Mouse (Mus musculus) ES-Bruce4 (cell line): Measurements from ENCODE around the gene Npas1. TPM values are rescaled to one million over a fixed set of nuclear protein-coding genes. Genes with fewer than 3 reads are reported as not detected.

Experiments
- H3K27ac ChIP-seq: 2 replicates; pipeline ENCODE4 v1.5.1; 2012; ENCODE audit warnings: low read length, inconsistent platforms; ENCODE audit not compliant: insufficient read depth
- H3K27me3 ChIP-seq: 2 replicates; pipeline ENCODE4 v1.6.1; 2012; ENCODE audit warnings: mild to moderate bottlenecking, low read length, inconsistent platforms; ENCODE audit not compliant: control insufficient read depth, poor library complexity, insufficient read depth, severe bottlenecking
- H3K36me3 ChIP-seq: 2 replicates; pipeline ENCODE4 v1.6.1; 2012; ENCODE audit warnings: inconsistent platforms, mild to moderate bottlenecking, low read length, moderate library complexity; ENCODE audit not compliant: control insufficient read depth, poor library complexity, insufficient read depth, severe bottlenecking
- H3K4me1 ChIP-seq: one replicate; pipeline ENCODE4 v1.8.1; 2011; ENCODE audit warnings: low read length; ENCODE audit not compliant: control insufficient read depth, insufficient read depth
- H3K4me3 ChIP-seq: 2 replicates; pipeline ENCODE4 v1.5.1; 2011; ENCODE audit warnings: low read depth, mild to moderate bottlenecking, low read length
- H3K9ac ChIP-seq: 2 replicates; pipeline ENCODE4 v1.6.1; 2012; ENCODE audit warnings: low read depth, mild to moderate bottlenecking, inconsistent platforms; ENCODE audit not compliant: poor library complexity, severe bottlenecking
- H3K9me3 ChIP-seq: replicated peaks from 2 replicates; pipeline ENCODE4 v1.6.1; 2012; ENCODE audit warnings: mild to moderate bottlenecking, low read length, inconsistent platforms; ENCODE audit not compliant: control insufficient read depth, poor library complexity, insufficient read depth, severe bottlenecking
- CTCF ChIP-seq: IDR thresholded peaks from one replicate; pipeline ENCODE4 v1.8.1; 2011; ENCODE audit warnings: low read depth, low read length
- EP300 ChIP-seq: IDR thresholded peaks from 2 replicates; pipeline ENCODE4 v1.6.1; 2011; ENCODE audit warnings: low read depth, low read length; ENCODE audit not compliant: insufficient read depth
- POLR2A ChIP-seq: IDR thresholded peaks from one replicate; pipeline ENCODE4 v1.8.1; 2011; ENCODE audit warnings: low read length; ENCODE audit not compliant: insufficient read depth
- polyA plus RNA-seq: library from polyadenylated mRNA; stranded (reverse); fragments of >200 nt; gene quantifications from 2 replicates; pipeline ENCODE4 v1.2.4, GENCODE M21; 2011; ENCODE audit warnings: low read depth; ENCODE audit not compliant: missing spikeins, insufficient read depth, insufficient read length

The Npas1 gene
- polyA plus RNA-seq, 1 experiment, result 0.27 TPM

GRCm38 (mm10) chr7:16461151-16461550 lies 16.4 kb downstream of the Npas1 start:
- Histone ChIP-seq H3K36me3 (no peaks in the 10 kb centered on the region), H3K4me1 (no peaks in the 10 kb centered on the region), H3K4me3 (no peak overlapping the region), H3K27ac (no peak overlapping the region), H3K9ac (no peak overlapping the region), H3K9me3 (no peaks in the 10 kb centered on the region), H3K27me3 (no peaks in the 10 kb centered on the region)
- no peak for TF ChIP-seq CTCF

GRCm38 (mm10) chr7:16460566-16460965 lies 17.0 kb downstream of the Npas1 start:
- no peaks in the 10 kb centered on the region for H3K36me3 ChIP-seq
- TF ChIP-seq POLR2A (no peak), EP300 (no peak), CTCF (no peak)
- H3K9ac ChIP-seq, result no peak overlapping the region
- H3K9me3 ChIP-seq, result no peaks in the 10 kb centered on the region
- no peak overlapping the region for H3K4me3 ChIP-seq
- H3K4me1 ChIP-seq, result no peaks in the 10 kb centered on the region
- no peak overlapping the region for H3K27ac ChIP-seq
- H3K27me3 ChIP-seq, result no peaks in the 10 kb centered on the region

DNA sequence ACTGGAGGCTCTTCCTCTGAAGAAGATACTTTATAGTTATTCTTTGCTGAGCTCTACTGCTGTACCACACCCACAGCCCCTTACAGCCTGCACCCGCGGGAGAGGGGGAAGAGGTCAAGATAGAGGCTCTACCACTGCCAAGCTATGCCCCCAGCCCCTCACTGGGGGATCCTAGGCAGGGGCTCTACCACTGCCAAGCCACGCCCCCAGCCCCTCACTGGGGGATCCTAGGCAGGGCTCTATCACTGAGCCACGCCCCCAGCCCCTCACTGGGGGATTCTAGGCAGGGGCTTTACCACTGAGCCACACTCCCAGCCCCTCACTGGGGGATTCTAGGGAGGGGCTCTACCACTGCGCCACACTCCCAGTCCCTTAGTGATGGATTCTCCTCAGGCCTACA lies 21.2 kb downstream of the Npas1 start:
- H3K4me3 ChIP-seq, result no peak overlapping the region
- H3K36me3 ChIP-seq, result no peaks in the 10 kb centered on the region
- no peak overlapping the region for H3K9ac ChIP-seq
- no peak overlapping the region for H3K27ac ChIP-seq
- no peaks in the 10 kb centered on the region for H3K9me3 ChIP-seq
- no peaks in the 10 kb centered on the region for H3K27me3 ChIP-seq
- H3K4me1 ChIP-seq, result no peaks in the 10 kb centered on the region
- TF ChIP-seq POLR2A (no peak), EP300 (no peak), CTCF (no peak)

GRCm38 (mm10) chr7:16455016-16455415 lies 22.5 kb downstream of the Npas1 start:
- no peaks in the 10 kb centered on the region for H3K4me1 ChIP-seq
- H3K9ac ChIP-seq, result no peak overlapping the region
- H3K4me3 ChIP-seq, result no peak overlapping the region
- no peaks in the 10 kb centered on the region for H3K9me3 ChIP-seq
- H3K27ac ChIP-seq, result no peak overlapping the region
- TF ChIP-seq CTCF (no peak), POLR2A (no peak), EP300 (no peak)
- H3K36me3 ChIP-seq, result no peaks in the 10 kb centered on the region
- H3K27me3 ChIP-seq, result no peaks in the 10 kb centered on the region

GRCm38 (mm10) chr7:16453118-16453711 lies 24.3 kb downstream of the Npas1 start:
- TF ChIP-seq CTCF, result no peak
- TF ChIP-seq POLR2A, result peak; percentile 53
- TF ChIP-seq EP300, result no peak
- Histone ChIP-seq H3K27ac (no peak overlapping the region), H3K9ac (peak overlapping the region; percentile 54)

DNA sequence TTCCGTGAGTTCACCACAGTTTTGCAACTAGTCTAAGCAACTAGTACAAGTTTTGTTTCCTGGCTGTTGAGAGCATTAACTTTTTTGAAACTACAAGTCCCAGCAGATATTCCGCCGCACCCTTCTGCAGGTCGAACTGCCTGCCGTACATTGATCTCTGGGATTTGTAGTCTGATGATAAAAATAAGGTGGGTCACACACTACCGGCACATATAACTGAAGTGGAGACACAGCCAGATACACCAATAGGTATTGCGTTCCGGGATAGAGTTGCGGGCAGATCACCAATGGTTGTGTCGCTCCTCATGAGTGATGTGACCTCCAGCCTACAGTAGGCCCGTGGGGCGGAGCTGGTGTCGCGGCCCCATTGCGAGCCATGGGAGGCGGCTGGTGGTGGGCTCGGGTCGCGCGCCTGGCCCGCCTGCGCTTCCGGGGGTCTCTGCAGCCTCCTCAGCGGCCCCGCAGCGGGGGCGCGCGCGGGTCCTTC lies 24.9 kb downstream of the Npas1 start, which contains the start of gene Tmem160:
TSS of gene Tmem160 (plus strand) at position 193 of the 487 bp plus-strand sequence.
- no peaks in the 10 kb centered on the region for H3K27me3 ChIP-seq
- H3K9me3 ChIP-seq, result no peaks in the 10 kb centered on the region
- TF ChIP-seq POLR2A (no peak), EP300 (no peak), CTCF (no peak)
- no peak within 1 kb of the TSS for H3K27ac ChIP-seq
- no peaks in the 10 kb centered on the region for H3K4me1 ChIP-seq
- peak within 1 kb of the TSS; percentile 54 for H3K9ac ChIP-seq
- H3K36me3 ChIP-seq, result no peaks in the 10 kb centered on the region
- H3K4me3 ChIP-seq, result peak within 1 kb of the TSS; percentile 88

More at GRCm38 (mm10) chr7:16453118-16453711, 24.3 kb downstream of the Npas1 start:
- peak overlapping the region; percentile 88 for H3K4me3 ChIP-seq
- H3K36me3 ChIP-seq, result no peaks in the 10 kb centered on the region
- H3K9me3 ChIP-seq, result no peaks in the 10 kb centered on the region
- no peaks in the 10 kb centered on the region for H3K27me3 ChIP-seq
- no peaks in the 10 kb centered on the region for H3K4me1 ChIP-seq
